Mouse (Mus musculus) liver, embryonic 13.5 days (tissue): ENCODE data around the gene Arrdc5. TPM values are rescaled to one million over a fixed set of nuclear protein-coding genes. Genes with fewer than 3 reads are reported as not detected.

Source experiments
- ATAC-seq: fragments of 200-750 bp; cut with Nextera tagmentation; 2 replicates; pipeline ENCODE4 v1.8.0; 2017; ENCODE audit warnings: low read depth, mild to moderate bottlenecking, moderate number of reproducible peaks, moderate library complexity
- DNase-seq: peaks from one replicate; pipeline ENCODE4 v3.0.0; 2022
- H3K27ac ChIP-seq: fragments of 300-500 bp; sonication (generic); 2 replicates; pipeline ENCODE4 v1.5.1; 2015; ENCODE audit warnings: moderate library complexity, mild to moderate bottlenecking, inconsistent platforms
- H3K27me3 ChIP-seq: fragments of 300-500 bp; sonication (generic); 2 replicates; pipeline ENCODE4 v1.6.1; 2015; ENCODE audit warnings: mild to moderate bottlenecking, inconsistent platforms
- H3K36me3 ChIP-seq: fragments of 300-500 bp; sonication (generic); 2 replicates; pipeline ENCODE4 v1.6.1; 2015; ENCODE audit warnings: mild to moderate bottlenecking, inconsistent platforms
- H3K4me1 ChIP-seq: fragments of 300-500 bp; sonication (generic); replicated peaks from 2 replicates; pipeline ENCODE4 v1.6.1; 2015; ENCODE audit warnings: inconsistent platforms
- H3K4me2 ChIP-seq: fragments of 300-500 bp; sonication (generic); 2 replicates; pipeline ENCODE4 v1.6.1; 2015; ENCODE audit warnings: inconsistent platforms, mild to moderate bottlenecking, moderate library complexity
- H3K4me3 ChIP-seq: fragments of 300-500 bp; sonication (generic); replicated peaks from 2 replicates; pipeline ENCODE4 v1.5.1; 2015; ENCODE audit warnings: mild to moderate bottlenecking, inconsistent platforms
- H3K9ac ChIP-seq: fragments of 300-500 bp; sonication (generic); 2 replicates; pipeline ENCODE4 v1.6.1; 2015; ENCODE audit warnings: mild to moderate bottlenecking, inconsistent platforms
- H3K9me3 ChIP-seq: fragments of 300-500 bp; sonication (generic); replicated peaks from 2 replicates; pipeline ENCODE4 v1.6.1; 2016; ENCODE audit warnings: inconsistent platforms
- WGBS: fragments of 180-500 bp; shearing (Covaris S2); methylation state at CpG from one replicate; pipeline ENCODE4 v1.1.7; 2015; ENCODE audit not compliant: insufficient replicate concordance; 5-methylcytosine and 5-hydroxymethylcytosine counted together
- polyA plus RNA-seq: library from polyadenylated mRNA; unstranded; fragments of >200 nt; fragmentation: Nextera tagmentation; extraction: Ambion mirVana; gene quantifications from 2 replicates; pipeline ENCODE4 v1.2.1, GENCODE M21; 2015

Arrdc5 gene
- polyA plus RNA-seq, 1 experiment from 2014 or later: not detected

- peak; percentile 85 for ATAC-seq
- Histone ChIP-seq H3K4me3 (peak within 1 kb of the TSS; percentile 91), H3K9ac (peak within 1 kb of the TSS; percentile 93), H3K4me1 (peaks cover 57% of the 10 kb centered on the region), H3K27me3 (0 out of 2 replicates have a peak, but pooled peaks cover 3% of the 10 kb centered on the region), H3K4me2 (peak within 1 kb of the TSS; percentile 97), H3K9me3 (no peaks in the 10 kb centered on the region), H3K27ac (peak within 1 kb of the TSS; percentile 96), H3K36me3 (peaks cover 37% of the 10 kb centered on the region)
- WGBS: under 1% methylated on average over 43 of the region's 43 CpGs
- peak; percentile 92 for DNase-seq
These were observed 3.2 kb upstream of the Arrdc5 start, which contains the start of gene Uhrf1 for GRCm38 (mm10) chr17:56303160-56303846. TSS of gene Uhrf1 (plus strand) at chr17:56303321.

GRCm38 (mm10) chr17:56302363-56302996 is 2.4 kb upstream of the Arrdc5 start:
- Histone ChIP-seq H3K9me3 (no peaks in the 10 kb centered on the region), H3K4me1 (peaks cover 49% of the 10 kb centered on the region), H3K4me2 (peak overlapping the region; percentile 97), H3K27me3 (0 out of 2 replicates have a peak, but pooled peaks cover 3% of the 10 kb centered on the region), H3K9ac (peak overlapping the region; percentile 73), H3K27ac (peak overlapping the region; percentile 87), H3K36me3 (peaks cover 29% of the 10 kb centered on the region), H3K4me3 (peak overlapping the region; percentile 91)
- ATAC-seq: peak; percentile 5
- DNase-seq: no peak
- 44% methylated on average over 13 of the region's 13 CpGs for WGBS

DNA sequence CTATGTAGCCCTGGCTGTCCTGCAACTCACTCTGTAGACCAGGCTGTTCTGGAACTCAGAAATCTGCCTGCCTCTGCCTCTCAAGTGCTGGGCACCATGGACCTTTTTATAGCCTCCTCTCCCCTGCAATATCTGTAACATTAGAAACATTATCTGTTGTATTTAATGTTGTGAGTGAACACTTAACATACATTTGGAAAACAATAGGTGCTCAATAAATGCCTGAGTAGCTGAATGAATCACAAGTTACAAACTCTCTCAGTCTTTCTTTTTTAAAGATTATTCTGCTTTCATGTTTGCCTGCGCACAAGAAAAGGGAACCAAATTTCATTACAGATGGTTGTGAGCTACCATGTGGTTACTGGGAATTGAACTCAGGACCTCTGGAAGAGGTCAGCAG is 1.8 kb downstream of the Arrdc5 start:
- Histone ChIP-seq H3K27ac (no peak overlapping the region), H3K36me3 (no peaks in the 10 kb centered on the region), H3K9ac (no peak overlapping the region), H3K27me3 (0 out of 2 replicates have a peak, but pooled peaks cover 3% of the 10 kb centered on the region), H3K4me1 (peaks cover 17% of the 10 kb centered on the region), H3K4me3 (no peak overlapping the region), H3K4me2 (no peak overlapping the region), H3K9me3 (no peaks in the 10 kb centered on the region)
- WGBS: 88% methylated on average over 1 of the region's 1 CpGs
- DNase-seq: no peak
- ATAC-seq: no peak

DNA sequence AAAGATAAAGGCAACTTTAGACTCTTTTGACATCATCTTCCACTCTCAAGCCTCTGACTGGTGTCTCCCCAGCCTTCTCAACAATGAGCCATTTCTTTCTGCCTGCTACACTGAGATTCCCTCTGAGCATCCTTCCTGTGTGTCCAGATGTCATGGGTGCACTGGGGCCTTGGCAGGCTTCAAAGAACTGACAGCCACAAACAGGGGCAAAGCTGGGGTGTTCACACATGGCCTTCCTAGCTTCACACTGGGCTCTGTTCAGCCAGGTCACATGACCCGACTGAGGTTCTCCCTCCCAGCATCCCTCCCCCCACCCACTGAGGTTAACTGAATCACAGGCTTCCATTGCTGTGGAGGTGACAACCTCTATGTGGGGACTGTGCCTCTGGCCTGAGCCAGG is 3.9 kb downstream of the Arrdc5 start:
- ATAC-seq (no peak), DNase-seq (no peak)
- 53% methylated on average over 1 of the region's 1 CpGs for WGBS
- Histone ChIP-seq H3K9ac (no peak overlapping the region), H3K9me3 (no peaks in the 10 kb centered on the region), H3K27ac (no peak overlapping the region), H3K4me2 (no peak overlapping the region), H3K36me3 (no peaks in the 10 kb centered on the region), H3K4me3 (no peak overlapping the region), H3K4me1 (peaks cover 16% of the 10 kb centered on the region), H3K27me3 (0 out of 2 replicates have a peak, but pooled peaks cover 3% of the 10 kb centered on the region)

GRCm38 (mm10) chr17:56294241-56294640 is 5.8 kb downstream of the Arrdc5 start:
- no peak overlapping the region for H3K4me2 ChIP-seq
- no peaks in the 10 kb centered on the region for H3K36me3 ChIP-seq
- 89% methylated on average over 19 of the region's 19 CpGs for WGBS
- DNase-seq: no peak
- H3K4me1 ChIP-seq: peaks cover 36% of the 10 kb centered on the region
- H3K27me3 ChIP-seq: no peaks in the 10 kb centered on the region
- no peak overlapping the region for H3K9ac ChIP-seq
- no peak overlapping the region for H3K4me3 ChIP-seq
- ATAC-seq: no peak
- no peak overlapping the region for H3K27ac ChIP-seq
- H3K9me3 ChIP-seq: no peaks in the 10 kb centered on the region

- no peak overlapping the region for H3K4me2 ChIP-seq
- DNase-seq (no peak), ATAC-seq (no peak)
- no peaks in the 10 kb centered on the region for H3K27me3 ChIP-seq
- peaks cover 46% of the 10 kb centered on the region for H3K4me1 ChIP-seq
- H3K36me3 ChIP-seq: no peaks in the 10 kb centered on the region
- 5% methylated on average over 1 of the region's 1 CpGs for WGBS
- H3K9ac ChIP-seq: no peak overlapping the region
- no peaks in the 10 kb centered on the region for H3K9me3 ChIP-seq
- H3K4me3 ChIP-seq: no peak overlapping the region
- no peak overlapping the region for H3K27ac ChIP-seq
These were observed 6.8 kb downstream of the Arrdc5 start for GRCm38 (mm10) chr17:56293291-56293690.

DNA sequence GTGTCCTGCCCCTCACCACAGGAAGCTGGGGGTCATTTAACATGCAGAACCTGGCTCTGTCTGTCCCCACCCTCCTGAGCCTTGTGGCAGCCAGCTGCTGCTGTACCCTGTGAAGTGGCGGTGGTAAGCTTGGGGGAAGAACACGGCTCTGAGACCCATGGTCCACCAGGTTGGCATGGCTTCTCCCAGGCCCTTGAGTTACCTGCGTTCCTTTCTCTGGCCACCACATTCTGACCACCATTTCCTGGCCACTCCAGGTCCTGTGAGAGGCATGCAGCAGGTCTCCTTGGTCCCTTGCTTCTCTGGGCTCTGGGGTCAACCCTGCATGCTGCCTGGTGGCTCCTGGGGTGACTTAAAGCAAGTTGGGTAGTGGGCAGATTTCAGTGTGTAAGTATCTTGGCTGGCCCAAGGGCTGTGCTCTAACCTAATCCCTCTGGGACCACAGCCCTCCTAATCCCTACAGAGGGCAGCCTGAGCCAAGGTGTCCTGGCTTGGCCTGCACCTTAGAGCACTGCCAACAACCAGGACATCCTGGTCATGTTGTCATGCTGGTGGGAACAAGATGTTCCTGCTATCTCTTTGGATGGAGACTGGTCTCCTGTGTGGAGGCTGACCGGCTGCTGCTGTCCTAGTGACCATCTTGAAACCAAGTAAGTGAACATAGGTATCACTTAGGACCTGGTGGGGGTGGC is 7.4 kb downstream of the Arrdc5 start, which contains the start of gene Plin3:
TSS of gene Plin3 (minus strand) at position 343 of the 692 bp plus-strand sequence.
- Histone ChIP-seq H3K27me3 (no peaks in the 10 kb centered on the region), H3K4me2 (peak within 1 kb of the TSS; percentile 84), H3K4me1 (peaks cover 52% of the 10 kb centered on the region), H3K27ac (peak within 1 kb of the TSS; percentile 93), H3K4me3 (peak within 1 kb of the TSS; percentile 65; the same call in 1 of the 2 replicates), H3K9ac (peak within 1 kb of the TSS; percentile 74; the same call in 1 of the 2 replicates), H3K36me3 (no peaks in the 10 kb centered on the region), H3K9me3 (no peaks in the 10 kb centered on the region)
- ATAC-seq (no peak), DNase-seq (no peak)
- 82% methylated on average over 4 of the region's 4 CpGs for WGBS

- Histone ChIP-seq H3K27me3 (no peaks in the 10 kb centered on the region), H3K36me3 (peaks cover under 1% of the 10 kb centered on the region; the same call in 1 of the 2 replicates), H3K4me1 (peaks cover 59% of the 10 kb centered on the region), H3K9ac (peak overlapping the region; percentile 74; the same call in 1 of the 2 replicates), H3K4me2 (peak overlapping the region; percentile 84), H3K9me3 (no peaks in the 10 kb centered on the region), H3K4me3 (peak overlapping the region; percentile 65; the same call in 1 of the 2 replicates), H3K27ac (peak overlapping the region; percentile 93)
- no peak for DNase-seq
- WGBS: 81% methylated on average over 7 of the region's 7 CpGs
- ATAC-seq: no peak
These were observed 8.1 kb downstream of the Arrdc5 start for GRCm38 (mm10) chr17:56291826-56292475.

GRCm38 (mm10) chr17:56291171-56291511 is 8.9 kb downstream of the Arrdc5 start:
- peak; percentile 89 for DNase-seq
- under 1% methylated on average over 16 of the region's 16 CpGs for WGBS
- no peaks in the 10 kb centered on the region for H3K9me3 ChIP-seq
- H3K4me2 ChIP-seq: peak overlapping the region; percentile 84
- peak overlapping the region; percentile 65 for H3K4me3 ChIP-seq
- peaks cover 67% of the 10 kb centered on the region for H3K4me1 ChIP-seq
- peak overlapping the region; percentile 93 for H3K27ac ChIP-seq
- H3K36me3 ChIP-seq: peaks cover 9% of the 10 kb centered on the region
- H3K9ac ChIP-seq: peak overlapping the region; percentile 77
- peak; percentile 81 for ATAC-seq
- no peaks in the 10 kb centered on the region for H3K27me3 ChIP-seq

DNA sequence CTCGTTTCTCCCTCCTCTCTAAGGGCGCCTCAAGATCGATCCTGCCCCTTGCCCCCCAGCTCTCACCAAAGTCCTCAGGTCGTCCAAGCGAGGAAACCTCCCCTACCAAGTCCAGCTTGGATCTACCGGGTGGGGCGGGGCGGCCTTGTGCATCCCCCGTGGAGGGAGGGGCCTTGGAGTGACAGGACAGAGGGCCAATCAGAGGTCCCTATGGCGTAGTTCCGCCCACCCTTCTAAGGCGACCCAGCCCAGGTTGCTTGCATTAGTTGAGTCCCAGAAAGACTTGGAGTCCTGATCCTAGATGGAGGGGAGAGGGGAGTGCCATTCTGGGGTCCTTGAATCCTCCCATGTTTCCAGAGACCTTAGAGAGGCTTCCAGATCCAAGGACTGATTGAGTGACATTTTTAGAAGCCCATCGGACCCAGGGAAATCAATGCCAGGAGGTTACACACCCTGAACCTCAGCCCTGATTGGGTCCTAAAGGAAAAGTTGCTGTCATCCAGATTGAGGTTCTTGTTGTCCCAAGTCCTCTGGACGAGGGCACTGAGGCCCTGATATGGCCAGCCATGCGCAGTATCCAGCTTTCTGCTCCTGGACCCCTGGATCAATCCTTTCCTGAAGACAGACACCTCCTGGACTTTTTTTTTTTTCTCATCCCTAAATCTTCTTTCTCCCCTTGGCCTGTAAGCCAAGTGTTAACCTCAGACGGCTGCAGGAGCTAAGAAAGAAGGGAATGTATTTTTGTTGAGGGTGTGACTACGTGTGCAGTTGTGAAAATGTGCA is 9.5 kb downstream of the Arrdc5 start:
- Histone ChIP-seq H3K36me3 (peaks cover 14% of the 10 kb centered on the region), H3K4me2 (peak overlapping the region; percentile 84), H3K9me3 (no peaks in the 10 kb centered on the region), H3K27ac (peak overlapping the region; percentile 93), H3K27me3 (no peaks in the 10 kb centered on the region), H3K4me1 (peaks cover 70% of the 10 kb centered on the region), H3K4me3 (peak overlapping the region; percentile 65), H3K9ac (peak overlapping the region; percentile 77)
- WGBS: 2% methylated on average over 17 of the region's 17 CpGs
- DNase-seq (peak; percentile 93), ATAC-seq (peak; percentile 82)
